Mouse (Mus musculus) lung, embryonic 15.5 days (tissue): ENCODE measurements around the gene Zbtb42. TPM values are rescaled to one million over a fixed set of nuclear protein-coding genes. Genes with fewer than 3 reads are reported as not detected.

Experiments used
- ATAC-seq: fragments of 200-750 bp; cut with Nextera tagmentation; 2 replicates; pipeline ENCODE4 v1.8.0; 2017; ENCODE audit warnings: moderate number of reproducible peaks, borderline replicate concordance; ENCODE audit not compliant: low FRiP score, low TSS enrichment; ENCODE audit errors: extremely low read depth
- H3K27ac ChIP-seq: fragments of 300-500 bp; sonication (generic); 2 replicates; pipeline ENCODE4 v1.5.1; 2015; ENCODE audit warnings: moderate library complexity, mild to moderate bottlenecking, inconsistent platforms
- H3K27me3 ChIP-seq: fragments of 300-500 bp; sonication (generic); 2 replicates; pipeline ENCODE4 v1.6.1; 2015; ENCODE audit warnings: inconsistent platforms
- H3K36me3 ChIP-seq: fragments of 300-500 bp; sonication (generic); 2 replicates; pipeline ENCODE4 v1.6.1; 2015; ENCODE audit warnings: inconsistent platforms
- H3K4me1 ChIP-seq: fragments of 300-500 bp; sonication (generic); 2 replicates; pipeline ENCODE4 v1.6.1; 2015; ENCODE audit warnings: inconsistent platforms
- H3K4me2 ChIP-seq: fragments of 300-500 bp; sonication (generic); 2 replicates; pipeline ENCODE4 v1.6.1; 2015; ENCODE audit warnings: inconsistent platforms, mild to moderate bottlenecking, moderate library complexity
- H3K4me3 ChIP-seq: fragments of 300-500 bp; sonication (generic); 2 replicates; pipeline ENCODE4 v1.5.1; 2015; ENCODE audit warnings: mild to moderate bottlenecking, inconsistent platforms
- H3K9ac ChIP-seq: fragments of 300-500 bp; sonication (generic); 2 replicates; pipeline ENCODE4 v1.6.1; 2015; ENCODE audit warnings: inconsistent platforms
- H3K9me3 ChIP-seq: fragments of 300-500 bp; sonication (generic); 2 replicates; pipeline ENCODE4 v1.6.1; 2016; ENCODE audit warnings: inconsistent platforms
- WGBS: fragments of 180-500 bp; shearing (Covaris S2); methylation state at CpG from one replicate; pipeline ENCODE4 v1.1.7; 2015; 5-methylcytosine and 5-hydroxymethylcytosine counted together
- polyA plus RNA-seq: library from polyadenylated mRNA; unstranded; fragments of >200 nt; fragmentation: Nextera tagmentation; extraction: Ambion mirVana; gene quantifications from 2 replicates; pipeline ENCODE4 v1.2.1, GENCODE M21; 2015

Gene Zbtb42
- polyA plus RNA-seq, 1 experiment from 2014 or later: 11.4 TPM

GRCm38 (mm10) chr12:112663303-112663702 is 15.3 kb upstream of the Zbtb42 start:
- peaks cover 97% of the 10 kb centered on the region for H3K4me1 ChIP-seq
- 61% methylated on average over 11 of the region's 11 CpGs for WGBS
- no peak overlapping the region for H3K9ac ChIP-seq
- H3K9me3 ChIP-seq: no peaks in the 10 kb centered on the region
- peaks cover 44% of the 10 kb centered on the region for H3K36me3 ChIP-seq
- no peak overlapping the region for H3K4me3 ChIP-seq
- peak overlapping the region; percentile 89 for H3K27ac ChIP-seq
- peak overlapping the region; percentile 9; the same call in 1 of the 2 replicates for H3K4me2 ChIP-seq
- no peaks in the 10 kb centered on the region for H3K27me3 ChIP-seq
- no peak for ATAC-seq

- Histone ChIP-seq H3K27me3 (no peaks in the 10 kb centered on the region), H3K27ac (peak overlapping the region; percentile 89), H3K36me3 (peaks cover 44% of the 10 kb centered on the region), H3K9me3 (no peaks in the 10 kb centered on the region), H3K4me2 (peak overlapping the region; percentile 9; the same call in 1 of the 2 replicates), H3K4me1 (peaks cover 99% of the 10 kb centered on the region), H3K4me3 (no peak overlapping the region), H3K9ac (no peak overlapping the region)
- 73% methylated on average over 12 of the region's 12 CpGs for WGBS
- ATAC-seq: no peak
Measured at GRCm38 (mm10) chr12:112663716-112664115, 14.9 kb upstream of the Zbtb42 start.

GRCm38 (mm10) chr12:112664124-112664523 is 14.5 kb upstream of the Zbtb42 start:
- H3K4me2 ChIP-seq: 0 out of 2 replicates have a peak overlapping the region, but pooled peaks have one; percentile 9
- no peaks in the 10 kb centered on the region for H3K27me3 ChIP-seq
- H3K4me1 ChIP-seq: peaks cover 99% of the 10 kb centered on the region
- peak overlapping the region; percentile 89 for H3K27ac ChIP-seq
- H3K4me3 ChIP-seq: no peak overlapping the region
- H3K9ac ChIP-seq: no peak overlapping the region
- peaks cover 44% of the 10 kb centered on the region for H3K36me3 ChIP-seq
- no peak for ATAC-seq
- 37% methylated on average over 2 of the region's 2 CpGs for WGBS
- no peaks in the 10 kb centered on the region for H3K9me3 ChIP-seq

- H3K4me2 ChIP-seq: peak overlapping the region; percentile 28; the same call in 1 of the 2 replicates
- peaks cover 44% of the 10 kb centered on the region for H3K36me3 ChIP-seq
- ATAC-seq: no peak
- peaks cover 97% of the 10 kb centered on the region for H3K4me1 ChIP-seq
- H3K27ac ChIP-seq: peak overlapping the region; percentile 89
- no peak overlapping the region for H3K9ac ChIP-seq
- no peaks in the 10 kb centered on the region for H3K9me3 ChIP-seq
- no peaks in the 10 kb centered on the region for H3K27me3 ChIP-seq
- WGBS: 36% methylated on average over 5 of the region's 5 CpGs
- H3K4me3 ChIP-seq: no peak overlapping the region
Measured at GRCm38 (mm10) chr12:112664656-112665055, 14.0 kb upstream of the Zbtb42 start.

- H3K36me3 ChIP-seq: peaks cover 46% of the 10 kb centered on the region
- peak overlapping the region; percentile 89 for H3K27ac ChIP-seq
- peak overlapping the region; percentile 28 for H3K4me2 ChIP-seq
- no peaks in the 10 kb centered on the region for H3K9me3 ChIP-seq
- 9% methylated on average over 18 of the region's 18 CpGs for WGBS
- no peaks in the 10 kb centered on the region for H3K27me3 ChIP-seq
- ATAC-seq: peak; percentile 12
- no peak overlapping the region for H3K4me3 ChIP-seq
- H3K4me1 ChIP-seq: peaks cover 97% of the 10 kb centered on the region
- H3K9ac ChIP-seq: no peak overlapping the region
Measured at GRCm38 (mm10) chr12:112665445-112665844, 13.2 kb upstream of the Zbtb42 start.

GRCm38 (mm10) chr12:112665881-112666544 is 12.6 kb upstream of the Zbtb42 start:
- no peak; the same call in 1 of the 2 replicates for ATAC-seq
- H3K36me3 ChIP-seq: peaks cover 48% of the 10 kb centered on the region
- H3K9ac ChIP-seq: no peak overlapping the region

GRCm38 (mm10) chr12:112667619-112668297 is 10.9 kb upstream of the Zbtb42 start:
- Histone ChIP-seq H3K27ac (peak overlapping the region; percentile 50), H3K36me3 (peaks cover 43% of the 10 kb centered on the region), H3K9me3 (no peaks in the 10 kb centered on the region), H3K4me2 (no peak overlapping the region), H3K9ac (no peak overlapping the region), H3K27me3 (no peaks in the 10 kb centered on the region), H3K4me1 (peaks cover 97% of the 10 kb centered on the region), H3K4me3 (no peak overlapping the region)
- 58% methylated on average over 10 of the region's 10 CpGs for WGBS
- no peak for ATAC-seq

More at GRCm38 (mm10) chr12:112665881-112666544, 12.6 kb upstream of the Zbtb42 start:
- 64% methylated on average over 9 of the region's 9 CpGs for WGBS
- Histone ChIP-seq H3K9me3 (no peaks in the 10 kb centered on the region), H3K4me2 (peak overlapping the region; percentile 28; the same call in 1 of the 2 replicates), H3K27me3 (no peaks in the 10 kb centered on the region), H3K4me1 (peaks cover 97% of the 10 kb centered on the region), H3K27ac (peak overlapping the region; percentile 89), H3K4me3 (no peak overlapping the region)

- ATAC-seq: no peak
- WGBS: 32% methylated on average over 9 of the region's 9 CpGs
- peaks cover 37% of the 10 kb centered on the region for H3K36me3 ChIP-seq
Measured at GRCm38 (mm10) chr12:112670718-112671393, 7.8 kb upstream of the Zbtb42 start.

GRCm38 (mm10) chr12:112671891-112672290 is 6.7 kb upstream of the Zbtb42 start:
- Histone ChIP-seq H3K4me3 (peak overlapping the region; percentile 99), H3K4me1 (peaks cover 80% of the 10 kb centered on the region), H3K36me3 (peaks cover 37% of the 10 kb centered on the region), H3K9me3 (no peaks in the 10 kb centered on the region), H3K9ac (peak overlapping the region; percentile 100), H3K27me3 (no peaks in the 10 kb centered on the region), H3K27ac (peak overlapping the region; percentile 98; the same call in 1 of the 2 replicates), H3K4me2 (peak overlapping the region; percentile 93)
- ATAC-seq: no peak
- WGBS: 67% methylated on average over 7 of the region's 7 CpGs

More at GRCm38 (mm10) chr12:112670718-112671393, 7.8 kb upstream of the Zbtb42 start:
- Histone ChIP-seq H3K4me2 (peak overlapping the region; percentile 93), H3K27me3 (no peaks in the 10 kb centered on the region), H3K27ac (peak overlapping the region; percentile 31; the same call in 1 of the 2 replicates), H3K9me3 (no peaks in the 10 kb centered on the region), H3K4me3 (no peak overlapping the region), H3K4me1 (peaks cover 86% of the 10 kb centered on the region), H3K9ac (no peak overlapping the region)

- H3K4me2 ChIP-seq: peak overlapping the region; percentile 93
- peaks cover 80% of the 10 kb centered on the region for H3K4me1 ChIP-seq
- WGBS: 2% methylated on average over 21 of the region's 21 CpGs
- H3K27me3 ChIP-seq: no peaks in the 10 kb centered on the region; the same call in 1 of the 2 replicates
- peaks cover 30% of the 10 kb centered on the region for H3K36me3 ChIP-seq
- H3K9ac ChIP-seq: peak overlapping the region; percentile 100
- H3K4me3 ChIP-seq: peak overlapping the region; percentile 99
- H3K9me3 ChIP-seq: no peaks in the 10 kb centered on the region
- peak; percentile 8; the same call in 1 of the 2 replicates for ATAC-seq
- H3K27ac ChIP-seq: peak overlapping the region; percentile 98
Measured at GRCm38 (mm10) chr12:112672744-112673575, 5.7 kb upstream of the Zbtb42 start.
